Mouse (Mus musculus) midbrain, postnatal 0 days (tissue): ENCODE data around the gene Gm20708. TPM values are rescaled to one million over a fixed set of nuclear protein-coding genes. Genes with fewer than 3 reads are reported as not detected.
"Not testable (repeated sequence)": the region's sequence is repeated elsewhere in the genome, so short reads cannot be mapped to it uniquely, and the experiment has no call there.

Experiments used
- ATAC-seq: fragments of 200-750 bp; cut with Nextera tagmentation; 2 replicates; pipeline ENCODE4 v1.8.0; 2017; ENCODE audit warnings: moderate number of reproducible peaks, mild to moderate bottlenecking, moderate TSS enrichment, moderate library complexity; ENCODE audit not compliant: low FRiP score
- DNase-seq: peaks from one replicate; pipeline ENCODE4 v3.0.0-alpha.2; 2015; ENCODE audit warnings: low spot score
- H3K27ac ChIP-seq: fragments of 300-500 bp; sonication (generic); 2 replicates; pipeline ENCODE4 v1.5.1; 2014; ENCODE audit warnings: low read depth, mild to moderate bottlenecking, low read length, mixed read lengths
- H3K27me3 ChIP-seq: fragments of 300-500 bp; sonication (generic); 2 replicates; pipeline ENCODE4 v1.6.1; 2014; ENCODE audit warnings: low read length, control low read depth, mixed read lengths; ENCODE audit not compliant: insufficient read depth
- H3K36me3 ChIP-seq: fragments of 300-500 bp; sonication (generic); 2 replicates; pipeline ENCODE4 v1.6.1; 2014; ENCODE audit warnings: low read length, control low read depth, mixed read lengths; ENCODE audit not compliant: insufficient read depth
- H3K4me1 ChIP-seq: fragments of 300-500 bp; sonication (generic); 2 replicates; pipeline ENCODE4 v1.6.1; 2014; ENCODE audit warnings: mild to moderate bottlenecking, control low read depth, antibody characterized with exemption, low read length, mixed read lengths; ENCODE audit not compliant: insufficient read depth
- H3K4me2 ChIP-seq: fragments of 300-500 bp; sonication (generic); 2 replicates; pipeline ENCODE4 v1.6.1; 2014; ENCODE audit warnings: low read depth, mild to moderate bottlenecking, low read length, mixed read lengths; ENCODE audit not compliant: poor library complexity, severe bottlenecking
- H3K4me3 ChIP-seq: fragments of 300-500 bp; sonication (generic); 2 replicates; pipeline ENCODE4 v1.5.1; 2014; ENCODE audit warnings: low read depth, mild to moderate bottlenecking, low read length, moderate library complexity
- H3K9ac ChIP-seq: fragments of 300-500 bp; sonication (generic); replicated peaks from 2 replicates; pipeline ENCODE4 v1.6.1; 2014; ENCODE audit warnings: mild to moderate bottlenecking, low read length, moderate library complexity, mixed read lengths; ENCODE audit not compliant: poor library complexity, severe bottlenecking
- H3K9me3 ChIP-seq: fragments of 300-500 bp; sonication (generic); 2 replicates; pipeline ENCODE4 v1.6.1; 2016; ENCODE audit warnings: low read length, control low read depth
- CTCF ChIP-seq: IDR thresholded peaks from 2 replicates; pipeline ENCODE4 v1.5.1; 2016; ENCODE audit warnings: antibody characterized with exemption, mild to moderate bottlenecking
- WGBS: fragments of 180-500 bp; shearing (Covaris S2); extraction: QIAGEN DNeasy Blood & Tissue Kit; methylation state at CpG from one replicate; pipeline ENCODE4 v1.1.7; 2014; 5-methylcytosine and 5-hydroxymethylcytosine counted together
- polyA plus RNA-seq: library from polyadenylated mRNA; unstranded; fragments of >200 nt; fragmentation: Nextera tagmentation; extraction: Ambion mirVana; gene quantifications from 2 replicates; pipeline ENCODE4 v1.2.1, GENCODE M21; 2015
- total RNA-seq: library from RNA; depleted of rRNA; stranded (reverse); fragments of >200 nt; gene quantifications from 2 replicates; pipeline ENCODE4 v1.2.3, GENCODE M21; 2014

Gm20708 gene
- total and polyA plus RNA-seq, 2 experiments from 2014 or later, result 1.2 TPM; not detected in 1

- Histone ChIP-seq H3K27me3 (peaks cover 10% of the 10 kb centered on the region; the same call in 1 of the 2 replicates), H3K4me2 (peak overlapping the region; percentile 93)
- WGBS, result under 1% methylated on average over 21 of the region's 21 CpGs
Observed at GRCm38 (mm10) chr11:117810401-117811046, 1.1 kb downstream of the Gm20708 start.

DNA sequence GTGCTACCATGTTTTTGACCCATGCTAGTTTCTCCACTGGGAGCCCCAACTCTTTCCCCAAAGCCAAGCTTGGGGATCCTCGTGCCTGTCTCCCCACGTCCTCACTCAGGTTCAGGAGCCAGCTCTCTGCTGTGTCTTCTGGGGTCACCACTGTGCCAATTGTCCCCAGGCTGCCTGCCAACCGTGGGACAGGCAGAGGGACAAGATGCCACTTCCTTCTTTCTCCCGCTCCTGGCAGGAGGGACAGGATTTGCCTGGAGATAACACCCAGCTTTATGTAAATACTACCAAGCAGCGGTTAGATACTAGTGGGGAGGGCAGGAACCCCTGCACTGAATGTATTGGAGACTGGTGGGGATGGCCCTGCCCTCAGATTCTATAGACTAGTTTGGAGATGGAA lies 4.4 kb downstream of the Gm20708 start:
- DNase-seq, result no peak
- Histone ChIP-seq H3K27ac (no peak overlapping the region), H3K4me3 (no peak overlapping the region), H3K36me3 (no peaks in the 10 kb centered on the region), H3K9ac (no peak overlapping the region), H3K9me3 (no peaks in the 10 kb centered on the region), H3K4me2 (no peak overlapping the region), H3K27me3 (peaks cover 5% of the 10 kb centered on the region; the same call in 1 of the 2 replicates), H3K4me1 (no peaks in the 10 kb centered on the region)
- no peak for TF ChIP-seq CTCF
- 72% methylated on average over 5 of the region's 5 CpGs for WGBS
- ATAC-seq, result no peak

More at GRCm38 (mm10) chr11:117810401-117811046, 1.1 kb downstream of the Gm20708 start:
- TF ChIP-seq CTCF, result peak; percentile 64
- H3K9ac ChIP-seq, result peak overlapping the region; percentile 46; the same call in 1 of the 2 replicates
- no peaks in the 10 kb centered on the region for H3K4me1 ChIP-seq
- peak overlapping the region; percentile 52 for H3K4me3 ChIP-seq
- DNase-seq (peak; percentile 88), ATAC-seq (peak; percentile 79)
- no peak overlapping the region for H3K27ac ChIP-seq
- H3K36me3 ChIP-seq, result no peaks in the 10 kb centered on the region
- no peaks in the 10 kb centered on the region for H3K9me3 ChIP-seq

- TF ChIP-seq CTCF, result no peak
- no peak overlapping the region for H3K27ac ChIP-seq
- H3K4me1 ChIP-seq, result no peaks in the 10 kb centered on the region
- H3K36me3 ChIP-seq, result no peaks in the 10 kb centered on the region
- H3K9ac ChIP-seq, result no peak overlapping the region
- 95% methylated on average over 6 of the region's 6 CpGs for WGBS
- no peaks in the 10 kb centered on the region for H3K27me3 ChIP-seq
- ATAC-seq (no peak), DNase-seq (no peak)
- no peak overlapping the region for H3K4me2 ChIP-seq
- H3K4me3 ChIP-seq, result no peak overlapping the region
- no peaks in the 10 kb centered on the region for H3K9me3 ChIP-seq
Observed at GRCm38 (mm10) chr11:117814704-117815366, 5.4 kb downstream of the Gm20708 start.

DNA sequence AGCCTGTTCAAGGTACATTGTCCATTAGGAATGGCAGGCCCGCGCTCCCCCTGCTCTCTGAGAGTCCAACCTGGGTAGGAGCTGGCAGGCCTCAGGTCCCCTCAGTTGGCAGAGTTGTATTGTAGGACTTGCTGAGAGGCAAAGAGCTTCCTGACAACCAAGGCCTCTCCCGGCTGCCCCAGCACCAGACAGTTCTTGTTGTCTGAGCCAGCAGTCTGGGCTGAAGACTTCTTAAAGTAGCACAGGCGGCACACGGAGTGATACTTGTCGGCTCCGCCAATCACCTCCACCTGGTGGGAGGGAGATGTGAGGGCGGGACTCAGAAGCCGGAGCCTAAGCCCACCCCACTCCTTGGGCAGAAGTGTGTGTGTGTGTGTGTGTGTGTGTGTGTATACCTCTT lies 6.4 kb downstream of the Gm20708 start:
- H3K4me3 ChIP-seq, H3K9ac ChIP-seq, DNase-seq, H3K9me3 ChIP-seq, H3K27ac ChIP-seq, H3K4me2 ChIP-seq, H3K36me3 ChIP-seq, ATAC-seq, H3K27me3 ChIP-seq, H3K4me1 ChIP-seq: not testable (repeated sequence)
- WGBS, result 87% methylated on average over 9 of the region's 9 CpGs

- no peaks in the 10 kb centered on the region for H3K4me1 ChIP-seq
- TF ChIP-seq CTCF, result no peak
- H3K4me3 ChIP-seq, result no peak overlapping the region
- DNase-seq (no peak), ATAC-seq (no peak)
- no peak overlapping the region for H3K9ac ChIP-seq
- no peak overlapping the region for H3K4me2 ChIP-seq
- no peak overlapping the region for H3K27ac ChIP-seq
- WGBS, result 91% methylated on average over 10 of the region's 13 CpGs
- H3K36me3 ChIP-seq, result no peaks in the 10 kb centered on the region
- no peaks in the 10 kb centered on the region for H3K9me3 ChIP-seq
- H3K27me3 ChIP-seq, result no peaks in the 10 kb centered on the region
Observed at GRCm38 (mm10) chr11:117816389-117816996, 7.0 kb downstream of the Gm20708 start.

GRCm38 (mm10) chr11:117819095-117819494 lies 9.6 kb downstream of the Gm20708 start:
- WGBS, result 58% methylated on average over 8 of the region's 8 CpGs
- no peak for DNase-seq
- Histone ChIP-seq H3K4me1 (no peaks in the 10 kb centered on the region), H3K4me2 (no peak overlapping the region), H3K27ac (no peak overlapping the region), H3K9ac (no peak overlapping the region), H3K4me3 (no peak overlapping the region), H3K27me3 (no peaks in the 10 kb centered on the region), H3K9me3 (no peaks in the 10 kb centered on the region), H3K36me3 (no peaks in the 10 kb centered on the region)
- no peak for ATAC-seq
- TF ChIP-seq CTCF, result no peak
